Mouse (Mus musculus) liver, adult 2 months (tissue): ENCODE measurements around the gene Ntm. TPM values are rescaled to one million over a fixed set of nuclear protein-coding genes. Genes with fewer than 3 reads are reported as not detected.

Experiments used
- DNase-seq: peaks from one replicate; pipeline ENCODE4 v3.0.0-alpha.2; 2011; ENCODE audit warnings: low read depth, low spot score; ENCODE audit errors: extremely low read depth
- H3K27ac ChIP-seq: fragments of 200-500 bp; replicated peaks from 2 replicates; pipeline ENCODE4 v1.5.1; 2012; ENCODE audit warnings: low read depth, mild to moderate bottlenecking, control low read depth, inconsistent platforms, low read length; ENCODE audit not compliant: insufficient read depth
- H3K27me3 ChIP-seq: fragments of 200-500 bp; 2 replicates; pipeline ENCODE4 v1.6.1; 2012; ENCODE audit warnings: mild to moderate bottlenecking, moderate library complexity, low read length, inconsistent platforms; ENCODE audit not compliant: control insufficient read depth, insufficient read depth
- H3K36me3 ChIP-seq: fragments of 200-500 bp; 2 replicates; pipeline ENCODE4 v1.6.1; 2012; ENCODE audit warnings: low read length, inconsistent platforms; ENCODE audit not compliant: control insufficient read depth, insufficient read depth
- H3K4me1 ChIP-seq: fragments of 200-500 bp; 2 replicates; pipeline ENCODE4 v1.6.1; 2011; ENCODE audit warnings: low read length; ENCODE audit not compliant: control insufficient read depth, insufficient read depth
- H3K4me3 ChIP-seq: fragments of 200-500 bp; 2 replicates; pipeline ENCODE4 v1.5.1; 2011; ENCODE audit warnings: low read depth, mild to moderate bottlenecking, control low read depth, low read length, moderate library complexity; ENCODE audit not compliant: insufficient read depth
- H3K79me2 ChIP-seq: fragments of 200-500 bp; 2 replicates; pipeline ENCODE4 v1.6.1; 2012; ENCODE audit warnings: inconsistent platforms, mild to moderate bottlenecking, low read length, moderate library complexity; ENCODE audit not compliant: control insufficient read depth, insufficient read depth
- H3K9ac ChIP-seq: fragments of 200-500 bp; 2 replicates; pipeline ENCODE4 v1.6.1; 2012; ENCODE audit warnings: low read depth, mild to moderate bottlenecking, control low read depth, inconsistent platforms, low read length
- CTCF ChIP-seq: fragments of 200-500 bp; IDR thresholded peaks from 2 replicates; pipeline ENCODE4 v1.5.1; 2011; ENCODE audit warnings: low read depth, low read length, control low read depth
- POLR2A ChIP-seq: fragments of 200-500 bp; IDR thresholded peaks from 2 replicates; pipeline ENCODE4 v1.6.1; 2011; ENCODE audit warnings: low read length, control low read depth; ENCODE audit not compliant: insufficient read depth; ENCODE audit errors: extremely low read depth
- WGBS: fragments of 180-500 bp; shearing (Covaris S2); methylation state at CpG from one replicate; pipeline ENCODE4 v1.1.7; 2018; 5-methylcytosine and 5-hydroxymethylcytosine counted together
- polyA plus RNA-seq: library from polyadenylated mRNA; depleted of rRNA; stranded (reverse); fragments of >200 nt; gene quantifications from 2 replicates; pipeline ENCODE4 v1.2.3, GENCODE M21; 2012
- total RNA-seq: library from RNA; depleted of rRNA; stranded (reverse); fragments of >200 nt; gene quantifications from 2 replicates; pipeline ENCODE4 v1.2.3, GENCODE M21; 2014

Gene Ntm
- total and polyA plus RNA-seq, 2 experiments, result 2.1 to 3.2 TPM

- Histone ChIP-seq H3K27me3 (no peaks in the 10 kb centered on the region), H3K79me2 (no peaks in the 10 kb centered on the region), H3K9ac (no peak overlapping the region), H3K4me3 (no peak overlapping the region), H3K27ac (no peak overlapping the region), H3K36me3 (no peaks in the 10 kb centered on the region), H3K4me1 (no peaks in the 10 kb centered on the region)
- TF ChIP-seq CTCF (no peak), POLR2A (no peak)
- DNase-seq, result no peak
- 72% methylated on average over 3 of the region's 3 CpGs for WGBS
These were observed 632.5 kb downstream of the Ntm start for GRCm38 (mm10) chr9:29330486-29330885.

- no peak overlapping the region for H3K4me3 ChIP-seq
- DNase-seq, result no peak
- no peak for TF ChIP-seq CTCF
- TF ChIP-seq POLR2A, result no peak
- no peak overlapping the region for H3K27ac ChIP-seq
- no peaks in the 10 kb centered on the region for H3K4me1 ChIP-seq
- H3K36me3 ChIP-seq, result no peaks in the 10 kb centered on the region
- no peaks in the 10 kb centered on the region for H3K79me2 ChIP-seq
- H3K9ac ChIP-seq, result no peak overlapping the region
- WGBS, result 94% methylated on average over 3 of the region's 3 CpGs
- H3K27me3 ChIP-seq, result no peaks in the 10 kb centered on the region
These were observed 636.7 kb downstream of the Ntm start for GRCm38 (mm10) chr9:29326283-29326682.

- no peak overlapping the region for H3K9ac ChIP-seq
- H3K36me3 ChIP-seq, result no peaks in the 10 kb centered on the region
- no peaks in the 10 kb centered on the region for H3K79me2 ChIP-seq
- H3K4me1 ChIP-seq, result no peaks in the 10 kb centered on the region
- no peak for TF ChIP-seq POLR2A
- TF ChIP-seq CTCF, result no peak
- no peak overlapping the region for H3K27ac ChIP-seq
- H3K4me3 ChIP-seq, result no peak overlapping the region
- DNase-seq, result no peak
- H3K27me3 ChIP-seq, result no peaks in the 10 kb centered on the region
- WGBS, result 75% methylated on average over 8 of the region's 8 CpGs
These were observed 637.8 kb downstream of the Ntm start for GRCm38 (mm10) chr9:29325137-29325536.

- Histone ChIP-seq H3K4me3 (no peak overlapping the region), H3K27me3 (no peaks in the 10 kb centered on the region), H3K27ac (no peak overlapping the region), H3K4me1 (no peaks in the 10 kb centered on the region), H3K79me2 (no peaks in the 10 kb centered on the region), H3K36me3 (no peaks in the 10 kb centered on the region), H3K9ac (no peak overlapping the region)
- DNase-seq, result no peak
- 59% methylated on average over 1 of the region's 1 CpGs for WGBS
- no peak for TF ChIP-seq CTCF
- TF ChIP-seq POLR2A, result no peak
These were observed 643.7 kb downstream of the Ntm start for GRCm38 (mm10) chr9:29319197-29319596.

GRCm38 (mm10) chr9:29318676-29319162 is 644.2 kb downstream of the Ntm start:
- no peaks in the 10 kb centered on the region for H3K36me3 ChIP-seq
- H3K27ac ChIP-seq, result no peak overlapping the region
- no peak overlapping the region for H3K9ac ChIP-seq
- no peaks in the 10 kb centered on the region for H3K79me2 ChIP-seq
- H3K4me3 ChIP-seq, result no peak overlapping the region
- H3K4me1 ChIP-seq, result no peaks in the 10 kb centered on the region
- no peaks in the 10 kb centered on the region for H3K27me3 ChIP-seq
- TF ChIP-seq POLR2A, result no peak
- no peak for DNase-seq
- WGBS, result 77% methylated on average over 8 of the region's 8 CpGs

- H3K4me1 ChIP-seq, result no peaks in the 10 kb centered on the region
- no peak overlapping the region for H3K9ac ChIP-seq
- H3K4me3 ChIP-seq, result no peak overlapping the region
- H3K79me2 ChIP-seq, result no peaks in the 10 kb centered on the region
- WGBS, result 49% methylated on average over 3 of the region's 3 CpGs
- TF ChIP-seq POLR2A (no peak), CTCF (no peak)
- no peak overlapping the region for H3K27ac ChIP-seq
- H3K27me3 ChIP-seq, result no peaks in the 10 kb centered on the region
- no peak for DNase-seq
- H3K36me3 ChIP-seq, result no peaks in the 10 kb centered on the region
These were observed 645.3 kb downstream of the Ntm start for GRCm38 (mm10) chr9:29317623-29318022.
